Mouse (Mus musculus) hindbrain, embryonic 11.5 days (tissue): ENCODE measurements at regions not wholly inside any gene's neighbourhood (a gene's known extent, or its start where the extent isn't known, plus 50 kb on each side); places are given as distances from the start of the nearest gene placed in this dataset.

Experiments used
- ATAC-seq: fragments of 200-750 bp; cut with Nextera tagmentation; 2 replicates; pipeline ENCODE4 v1.8.0; 2017; ENCODE audit warnings: mild to moderate bottlenecking, moderate TSS enrichment, moderate library complexity; ENCODE audit not compliant: low FRiP score
- DNase-seq: peaks from one replicate; pipeline ENCODE4 v3.0.0-alpha.2; 2015; ENCODE audit warnings: low spot score
- H3K27ac ChIP-seq: fragments of 300-500 bp; sonication (generic); 2 replicates; pipeline ENCODE4 v1.5.1; 2014; ENCODE audit warnings: mild to moderate bottlenecking, low read depth, low read length
- H3K27me3 ChIP-seq: fragments of 300-500 bp; sonication (generic); 2 replicates; pipeline ENCODE4 v1.6.1; 2014; ENCODE audit warnings: mild to moderate bottlenecking, low read length, moderate library complexity, mixed read lengths; ENCODE audit not compliant: control insufficient read depth, insufficient read depth
- H3K36me3 ChIP-seq: fragments of 300-500 bp; sonication (generic); 2 replicates; pipeline ENCODE4 v1.6.1; 2014; ENCODE audit warnings: mild to moderate bottlenecking, low read length, moderate library complexity, mixed read lengths; ENCODE audit not compliant: control insufficient read depth, insufficient read depth
- H3K4me1 ChIP-seq: fragments of 300-500 bp; sonication (generic); replicated peaks from 2 replicates; pipeline ENCODE4 v1.6.1; 2014; ENCODE audit warnings: low read length, mixed read lengths; ENCODE audit not compliant: control insufficient read depth, insufficient read depth
- H3K4me2 ChIP-seq: fragments of 300-500 bp; sonication (generic); replicated peaks from 2 replicates; pipeline ENCODE4 v1.6.1; 2014; ENCODE audit warnings: mild to moderate bottlenecking, low read depth, low read length
- H3K4me3 ChIP-seq: fragments of 300-500 bp; sonication (generic); 2 replicates; pipeline ENCODE4 v1.5.1; 2014; ENCODE audit warnings: low read depth, low read length
- H3K9ac ChIP-seq: fragments of 300-500 bp; sonication (generic); 2 replicates; pipeline ENCODE4 v1.6.1; 2014; ENCODE audit warnings: low read depth, low read length
- H3K9me3 ChIP-seq: fragments of 300-500 bp; sonication (generic); 2 replicates; pipeline ENCODE4 v1.6.1; 2016; ENCODE audit warnings: low read length; ENCODE audit not compliant: control insufficient read depth
- WGBS: fragments of 180-500 bp; shearing (Covaris S2); extraction: QIAGEN DNeasy Blood & Tissue Kit; methylation state at CpG from one replicate; pipeline ENCODE4 v1.1.7; 2014; 5-methylcytosine and 5-hydroxymethylcytosine counted together

DNA sequence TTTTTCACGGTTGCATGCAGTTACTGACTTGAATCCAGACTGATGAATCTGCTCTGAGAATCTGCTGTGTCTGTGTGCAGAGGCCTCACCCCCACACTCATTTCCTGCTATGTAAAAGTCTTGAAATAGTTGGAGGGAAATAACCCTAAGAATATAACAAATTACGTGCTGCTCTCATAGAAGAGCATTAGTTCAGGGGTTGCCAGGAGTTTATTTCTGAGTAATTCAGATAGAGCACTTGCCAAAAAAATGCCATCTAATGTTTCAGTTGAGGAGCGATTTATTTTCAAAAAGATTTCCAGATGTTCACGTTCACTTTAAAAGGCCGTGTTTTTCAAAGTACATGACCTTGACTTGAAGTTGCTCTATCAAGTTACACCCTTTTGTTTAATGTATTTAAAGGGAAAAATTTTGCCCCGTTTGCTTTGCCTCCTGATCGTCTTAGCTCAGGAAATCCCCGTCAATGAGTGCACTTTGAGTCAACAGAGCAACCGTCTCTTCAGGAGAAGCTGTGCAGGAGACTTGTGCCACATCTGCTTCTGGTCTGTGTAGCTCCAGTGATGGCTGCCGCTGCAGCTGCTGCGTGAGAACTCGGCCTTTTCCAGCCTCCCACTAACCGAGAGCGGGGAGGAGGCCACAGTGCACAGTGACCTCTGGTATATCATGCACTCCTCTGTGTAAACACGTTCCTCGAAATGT lies 50.9 kb upstream of the Sec61g start:
- no peak overlapping the region for H3K9ac ChIP-seq
- H3K4me1 ChIP-seq: no peaks in the 10 kb centered on the region
- H3K27me3 ChIP-seq: no peaks in the 10 kb centered on the region
- DNase-seq (peak; percentile 32), ATAC-seq (peak; percentile 47; the same call in 1 of the 2 replicates)
- H3K4me2 ChIP-seq: no peak overlapping the region
- no peaks in the 10 kb centered on the region for H3K36me3 ChIP-seq
- H3K4me3 ChIP-seq: no peak overlapping the region
- no peak overlapping the region for H3K27ac ChIP-seq
- WGBS: 55% methylated on average over 16 of the region's 16 CpGs
- H3K9me3 ChIP-seq: no peaks in the 10 kb centered on the region

DNA sequence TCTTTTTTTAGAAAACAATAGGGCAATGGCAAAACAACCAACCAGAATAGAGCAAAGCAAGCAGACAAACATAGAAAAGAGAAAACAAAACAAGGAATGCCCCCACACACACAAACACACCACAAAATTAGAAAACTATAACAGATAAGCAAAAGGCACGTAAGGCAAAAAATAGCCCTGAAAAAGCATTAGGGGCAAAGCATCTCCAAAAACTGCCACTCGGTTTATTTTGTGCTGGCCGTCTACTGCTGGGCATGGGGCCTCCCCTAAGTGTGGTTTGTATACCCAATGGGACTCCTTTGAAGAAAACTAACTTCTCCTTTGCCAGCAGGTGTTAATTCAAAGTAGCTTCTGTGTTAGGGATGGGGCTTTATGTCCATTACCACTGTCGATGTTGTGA lies 53.4 kb upstream of the Sec61g start:
- Histone ChIP-seq H3K27me3 (no peaks in the 10 kb centered on the region), H3K36me3 (no peaks in the 10 kb centered on the region), H3K9ac (no peak overlapping the region), H3K4me3 (no peak overlapping the region), H3K9me3 (no peaks in the 10 kb centered on the region), H3K27ac (no peak overlapping the region), H3K4me2 (no peak overlapping the region), H3K4me1 (no peaks in the 10 kb centered on the region)
- ATAC-seq (no peak), DNase-seq (no peak)
- WGBS: 89% methylated on average over 4 of the region's 4 CpGs

DNA sequence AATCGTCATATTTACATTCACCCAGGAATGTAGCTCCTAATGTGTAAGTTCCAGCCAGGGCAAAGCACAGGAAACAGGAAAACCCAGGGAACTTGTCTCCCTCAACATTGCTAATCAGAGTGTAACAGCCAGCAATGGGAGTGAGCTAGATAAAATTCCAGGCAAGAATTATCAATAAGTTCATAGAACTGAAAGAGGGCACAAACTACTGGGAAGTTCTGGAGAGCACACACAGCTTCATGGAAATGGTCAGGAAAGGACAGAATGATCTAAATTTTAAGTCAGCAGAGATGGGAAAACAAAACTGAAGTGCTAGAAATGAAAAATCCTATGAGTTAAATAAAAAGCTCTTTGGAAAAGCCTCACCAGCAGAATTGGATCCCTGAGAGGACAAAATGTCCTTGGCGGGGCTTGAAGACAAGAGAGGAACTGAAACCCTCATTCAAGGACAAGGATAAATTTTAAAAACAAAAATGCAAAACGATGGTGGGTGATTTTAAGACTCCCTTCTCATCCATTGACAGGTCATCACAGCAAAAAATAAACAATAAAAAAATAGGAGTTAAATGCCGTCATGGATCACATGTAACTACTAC lies 80.9 kb upstream of the Sec61g start:
- ATAC-seq (no peak), DNase-seq (no peak)
- Histone ChIP-seq H3K4me3 (no peak overlapping the region), H3K9me3 (no peaks in the 10 kb centered on the region), H3K27me3 (no peaks in the 10 kb centered on the region), H3K27ac (no peak overlapping the region), H3K4me1 (peaks cover 5% of the 10 kb centered on the region; the same call in 1 of the 2 replicates), H3K9ac (no peak overlapping the region), H3K36me3 (no peaks in the 10 kb centered on the region), H3K4me2 (no peak overlapping the region)
- WGBS: 82% methylated on average over 4 of the region's 4 CpGs

DNA sequence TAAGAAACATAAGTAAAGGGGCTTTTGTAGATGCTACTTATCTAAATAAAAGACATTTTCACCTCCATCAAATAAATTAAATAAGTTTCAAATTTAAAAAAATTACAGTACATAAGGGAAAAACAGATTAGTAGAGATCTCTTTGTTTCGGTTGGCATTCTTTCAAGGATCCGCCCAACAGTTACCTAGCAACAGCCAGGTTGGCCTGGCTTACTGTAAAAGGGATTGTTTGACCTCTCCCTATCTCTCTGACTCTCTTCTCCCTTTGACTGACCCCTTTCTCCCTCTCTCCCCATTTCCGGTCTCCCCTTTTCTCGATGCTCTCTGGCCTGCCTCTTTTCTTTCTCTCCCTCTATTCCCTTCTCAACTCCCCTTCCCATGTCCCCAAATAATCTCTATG lies 82.3 kb upstream of the Sec61g start:
- 53% methylated on average over 4 of the region's 4 CpGs for WGBS
- Histone ChIP-seq H3K4me3 (no peak overlapping the region), H3K36me3 (no peaks in the 10 kb centered on the region), H3K9ac (no peak overlapping the region), H3K9me3 (no peaks in the 10 kb centered on the region), H3K27ac (no peak overlapping the region), H3K4me1 (peaks cover 5% of the 10 kb centered on the region; the same call in 1 of the 2 replicates), H3K27me3 (no peaks in the 10 kb centered on the region), H3K4me2 (no peak overlapping the region)
- DNase-seq (peak; percentile 21), ATAC-seq (no peak)

DNA sequence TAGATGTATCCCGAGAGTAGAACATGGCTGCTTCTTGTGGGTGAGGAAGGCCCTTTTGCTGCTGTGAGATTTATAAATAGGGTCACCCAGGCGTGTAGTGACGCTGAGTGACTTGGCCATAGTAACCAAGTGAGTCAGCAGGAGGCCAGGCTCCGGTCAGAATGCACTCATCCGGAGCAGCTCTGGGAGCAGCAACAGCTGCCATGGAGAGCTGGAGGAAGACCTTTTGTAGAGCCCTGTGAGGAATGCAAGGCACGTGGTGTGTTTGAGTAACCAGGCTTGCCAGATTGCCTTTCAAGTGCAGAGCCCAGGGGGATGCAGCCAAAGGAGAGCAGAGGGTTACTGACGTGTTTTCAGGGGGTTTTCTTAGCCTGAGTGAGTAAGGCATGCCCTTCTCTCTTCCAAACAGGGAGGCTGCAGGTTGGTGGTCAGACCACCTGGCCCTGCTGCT lies 83.2 kb upstream of the Sec61g start:
- Histone ChIP-seq H3K36me3 (no peaks in the 10 kb centered on the region), H3K9me3 (no peaks in the 10 kb centered on the region), H3K4me3 (no peak overlapping the region), H3K27ac (peak overlapping the region; percentile 63), H3K4me2 (0 out of 2 replicates have a peak overlapping the region, but pooled peaks have one; percentile 11), H3K9ac (no peak overlapping the region), H3K4me1 (peaks cover 5% of the 10 kb centered on the region; the same call in 1 of the 2 replicates), H3K27me3 (no peaks in the 10 kb centered on the region)
- DNase-seq (peak; percentile 84), ATAC-seq (peak; percentile 98)
- WGBS: 3% methylated on average over 7 of the region's 7 CpGs

DNA sequence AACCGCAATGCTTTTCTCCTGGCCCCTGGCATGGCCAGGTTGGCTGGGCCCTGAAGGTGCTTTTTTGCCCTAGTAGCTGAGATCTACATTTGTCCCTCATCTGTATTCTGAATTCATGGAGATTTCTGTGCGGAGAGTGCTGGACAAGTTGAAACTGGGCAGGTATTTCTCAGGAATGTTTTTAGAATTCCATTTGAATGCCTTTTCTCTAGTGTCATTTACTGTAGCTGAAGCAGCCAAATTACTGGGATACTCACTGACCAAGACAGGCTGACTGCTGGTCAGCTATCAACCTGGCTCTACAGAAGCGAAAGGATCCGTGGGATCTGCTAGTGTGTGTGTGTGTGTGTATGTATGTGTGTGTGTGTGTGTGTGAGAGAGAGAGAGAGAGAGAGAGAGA lies 83.7 kb upstream of the Sec61g start:
- no peak overlapping the region for H3K9ac ChIP-seq
- H3K4me1 ChIP-seq: peaks cover 5% of the 10 kb centered on the region; the same call in 1 of the 2 replicates
- DNase-seq (no peak), ATAC-seq (peak; percentile 4)
- 33% methylated on average over 4 of the region's 4 CpGs for WGBS
- H3K27me3 ChIP-seq: no peaks in the 10 kb centered on the region
- no peak overlapping the region for H3K4me3 ChIP-seq
- H3K27ac ChIP-seq: peak overlapping the region; percentile 63
- no peaks in the 10 kb centered on the region for H3K36me3 ChIP-seq
- 0 out of 2 replicates have a peak overlapping the region, but pooled peaks have one; percentile 11 for H3K4me2 ChIP-seq
- no peaks in the 10 kb centered on the region for H3K9me3 ChIP-seq

DNA sequence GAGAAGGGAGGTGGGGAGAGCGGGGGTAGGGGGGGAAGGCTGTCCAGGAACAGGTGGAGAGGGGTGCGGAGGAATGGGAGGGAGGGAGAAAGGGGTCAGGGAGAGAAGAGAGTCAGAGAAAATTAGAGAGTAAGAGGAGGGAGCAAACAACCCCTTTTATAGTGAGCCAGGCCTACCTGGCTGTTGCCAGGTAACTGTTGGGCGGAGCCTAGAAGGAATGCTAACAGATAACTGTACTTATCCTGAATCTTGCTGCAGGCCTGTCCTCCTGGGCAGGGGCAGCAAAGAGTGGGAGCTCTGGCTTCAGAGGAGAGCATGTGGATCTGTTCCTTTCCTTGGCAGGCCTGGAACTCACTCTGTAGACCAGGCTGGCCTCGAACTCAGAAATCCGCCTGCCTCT lies 84.5 kb upstream of the Sec61g start:
- Histone ChIP-seq H3K9me3 (no peaks in the 10 kb centered on the region), H3K9ac (no peak overlapping the region), H3K27me3 (no peaks in the 10 kb centered on the region), H3K4me1 (peaks cover 5% of the 10 kb centered on the region; the same call in 1 of the 2 replicates), H3K36me3 (no peaks in the 10 kb centered on the region), H3K27ac (no peak overlapping the region), H3K4me3 (no peak overlapping the region), H3K4me2 (no peak overlapping the region)
- 88% methylated on average over 5 of the region's 5 CpGs for WGBS
- ATAC-seq: no peak
- DNase-seq: no peak

DNA sequence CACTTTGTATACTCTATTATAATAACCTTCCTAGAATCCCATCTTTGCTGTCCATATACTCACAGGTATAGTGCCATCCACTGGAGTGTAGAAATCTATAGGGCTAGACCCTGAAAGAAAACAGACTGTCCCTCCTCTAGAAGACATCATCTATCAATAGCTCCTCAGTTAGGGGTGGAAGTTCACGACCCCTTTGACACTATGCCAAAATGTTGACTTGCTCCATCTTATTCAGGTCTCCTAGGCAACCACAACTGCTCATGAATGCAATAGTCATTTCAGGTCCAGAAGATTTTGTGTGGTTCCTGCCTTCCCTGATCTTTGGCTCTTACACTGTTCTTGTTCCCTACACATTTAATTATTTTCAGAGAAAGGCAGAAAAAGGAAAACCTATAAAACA lies 86.5 kb upstream of the Sec61g start:
- WGBS: 14% methylated on average over 1 of the region's 1 CpGs
- H3K9me3 ChIP-seq: no peaks in the 10 kb centered on the region
- no peak overlapping the region for H3K9ac ChIP-seq
- DNase-seq (no peak), ATAC-seq (no peak)
- H3K4me3 ChIP-seq: no peak overlapping the region
- no peak overlapping the region for H3K27ac ChIP-seq
- no peaks in the 10 kb centered on the region for H3K36me3 ChIP-seq
- peaks cover 5% of the 10 kb centered on the region; the same call in 1 of the 2 replicates for H3K4me1 ChIP-seq
- H3K4me2 ChIP-seq: no peak overlapping the region
- no peaks in the 10 kb centered on the region for H3K27me3 ChIP-seq
